ENCODE assay signal across 7 mouse cellular contexts in genomic region chr10:81495616-81496263, GRCm38 (mm10). TPM values are rescaled to one million over a fixed set of nuclear protein-coding genes. Genes with fewer than 3 reads are reported as not detected.
A peak's percentile ranks its signal among the peaks of the same experiment; 100 is the strongest.
DNase-seq lines count a peak whose midpoint lies in the region; ATAC-seq and TF ChIP-seq lines count a peak whose summit lies in the region.

No protein-coding gene starts in this region.

- H3K4me1 ChIP-seq in kidney, postnatal 0 days (replicated peaks; ENCODE audit: insufficient read depth, low read length) = peaks cover 10% of the 10 kb centered on the region; the same call in 1 of the 2 replicates
- no peaks in the 10 kb centered on the region; the same call in 1 of the 2 replicates for H3K4me1 ChIP-seq in bone marrow, adult 2 months (ENCODE audit: control insufficient read depth, insufficient read depth, low read length)
- peaks cover 8% of the 10 kb centered on the region for H3K4me1 ChIP-seq in forebrain, embryonic 11.5 days (replicated peaks; ENCODE audit: control insufficient read depth, insufficient read depth, low read length)
- H3K4me1 ChIP-seq in liver, embryonic 13.5 days (replicated peaks) = peaks cover 60% of the 10 kb centered on the region

- H3K9me3 ChIP-seq in kidney, postnatal 0 days (replicated peaks; ENCODE audit: low read length) = no peaks in the 10 kb centered on the region
- no peaks in the 10 kb centered on the region for H3K9me3 ChIP-seq in forebrain, embryonic 11.5 days (ENCODE audit: control insufficient read depth, low read length)
- no peaks in the 10 kb centered on the region for H3K9me3 ChIP-seq in liver, embryonic 13.5 days (replicated peaks)

- peak overlapping the region; percentile 83 for H3K9ac ChIP-seq in kidney, postnatal 0 days (ENCODE audit: low read depth, low read length)
- peak overlapping the region; percentile 71 for H3K9ac ChIP-seq in forebrain, embryonic 11.5 days (ENCODE audit: low read length)
- peak overlapping the region; percentile 93 for H3K9ac ChIP-seq in liver, embryonic 13.5 days

- H3K36me3 ChIP-seq in kidney, postnatal 0 days (ENCODE audit: insufficient read depth, low read length) = peaks cover 18% of the 10 kb centered on the region
- H3K36me3 ChIP-seq in forebrain, embryonic 11.5 days (ENCODE audit: control insufficient read depth, insufficient read depth, low read length) = peaks cover 2% of the 10 kb centered on the region
- peaks cover 35% of the 10 kb centered on the region for H3K36me3 ChIP-seq in liver, embryonic 13.5 days

- peak overlapping the region; percentile 75 for H3K4me3 ChIP-seq in kidney, postnatal 0 days (replicated peaks; ENCODE audit: low read depth, low read length)
- H3K4me3 ChIP-seq in bone marrow, adult 2 months (replicated peaks; ENCODE audit: control insufficient read depth, low read depth, low read length) = peak overlapping the region; percentile 84
- peak overlapping the region; percentile 84 for H3K4me3 ChIP-seq in forebrain, embryonic 11.5 days (ENCODE audit: low read depth, low read length)
- peak overlapping the region; percentile 88 for H3K4me3 ChIP-seq in liver, embryonic 13.5 days (replicated peaks)

- H3K27ac ChIP-seq in kidney, postnatal 0 days = peak overlapping the region; percentile 61; the same call in 1 of the 2 replicates
- H3K27ac ChIP-seq in bone marrow, adult 2 months (ENCODE audit: control insufficient read depth, insufficient read depth, low read depth, low read length, poor library complexity) = peak overlapping the region; percentile 55
- H3K27ac ChIP-seq in forebrain, embryonic 11.5 days (ENCODE audit: low read depth, low read length) = no peak overlapping the region
- H3K27ac ChIP-seq in liver, embryonic 13.5 days = peak overlapping the region; percentile 74

- peak; percentile 14 for ATAC-seq in kidney, postnatal 0 days (replicated peaks; ENCODE audit: low FRiP score, low read depth)
- peak; percentile 34 for ATAC-seq in forebrain, embryonic 11.5 days (replicated peaks; ENCODE audit: low FRiP score)
- ATAC-seq in liver, embryonic 13.5 days (ENCODE audit: low read depth) = peak; percentile 13

- H3K4me2 ChIP-seq in kidney, postnatal 0 days (ENCODE audit: low read length) = peak overlapping the region; percentile 93
- peak overlapping the region; percentile 83 for H3K4me2 ChIP-seq in forebrain, embryonic 11.5 days (ENCODE audit: low read depth, low read length, severe bottlenecking)
- H3K4me2 ChIP-seq in liver, embryonic 13.5 days = peak overlapping the region; percentile 98

- TF ChIP-seq CTCF in kidney, postnatal 0 days (IDR thresholded peaks at IDR 0.05; ENCODE audit: low read depth) = no peak
- no peak for TF ChIP-seq CTCF in bone marrow, adult 2 months (IDR thresholded peaks at IDR 0.05; ENCODE audit: control insufficient read depth, insufficient read depth, low read length)

- peak; percentile 46 for DNase-seq in kidney, postnatal 0 days (ENCODE audit: low spot score)
- DNase-seq in kidney, postnatal 10 days = no peak
- DNase-seq in forebrain, embryonic 11.5 days (ENCODE audit: low spot score) = peak; percentile 52
- no peak for DNase-seq in liver, embryonic 13.5 days
- DNase-seq in thymus, postnatal 0 days (ENCODE audit: low spot score) = no peak
- no peak for DNase-seq in adrenal gland, postnatal 25 days

- H3K27me3 ChIP-seq in kidney, postnatal 0 days (ENCODE audit: insufficient read depth, low read length) = no peaks in the 10 kb centered on the region
- H3K27me3 ChIP-seq in forebrain, embryonic 11.5 days (ENCODE audit: control insufficient read depth, insufficient read depth, low read length) = no peaks in the 10 kb centered on the region
- H3K27me3 ChIP-seq in liver, embryonic 13.5 days = no peaks in the 10 kb centered on the region

- TF ChIP-seq POLR2A in bone marrow, adult 2 months (IDR thresholded peaks at IDR 0.05; ENCODE audit: borderline replicate concordance, control insufficient read depth, low read depth, low read length) = no peak

- WGBS in kidney, postnatal 0 days = 1% methylated on average over 39 of the region's 41 CpGs
- WGBS in bone marrow, adult 2 months = 1% methylated on average over 41 of the region's 41 CpGs
- 1% methylated on average over 41 of the region's 41 CpGs for WGBS in forebrain, embryonic 11.5 days
- WGBS in liver, embryonic 13.5 days (ENCODE audit: insufficient replicate concordance) = under 1% methylated on average over 41 of the region's 41 CpGs

RNA-seq across cellular contexts. Expression of gene Ncln, which starts 0.5 kb away (rescaled TPM):
- 56.1 and 63.3 TPM in 2 replicates for polyA plus RNA-seq in kidney, postnatal 0 days (2015; fragmentation: Nextera tagmentation; extraction: Ambion mirVana)
- polyA plus RNA-seq in bone marrow, adult 2 months (2011; ENCODE audit: insufficient read depth, insufficient read length, low replicate concordance, missing spikeins) = 30.2 and 61.0 TPM in 2 replicates
- 71.8 and 72.3 TPM in 2 replicates for polyA plus RNA-seq in forebrain, embryonic 11.5 days (2014; fragmentation: Nextera tagmentation; extraction: Ambion mirVana)
- polyA plus RNA-seq in liver, embryonic 13.5 days (2015; fragmentation: Nextera tagmentation; extraction: Ambion mirVana) = 41.5 TPM in 2 replicates
- 39.4 and 45.5 TPM in 2 replicates for polyA plus RNA-seq in thymus, postnatal 0 days (2015; fragmentation: Nextera tagmentation; extraction: Ambion mirVana)
- 120 and 128 TPM in 2 replicates for total RNA-seq in adrenal gland, postnatal 25 days (2021)

RNA-seq across cellular contexts. Expression of gene S1pr4, which starts 4.2 kb away (rescaled TPM):
- 1.7 and 1.8 TPM in 2 replicates for polyA plus RNA-seq in kidney, postnatal 0 days (2015; fragmentation: Nextera tagmentation; extraction: Ambion mirVana)
- 7.6 and 15.8 TPM in 2 replicates for polyA plus RNA-seq in bone marrow, adult 2 months (2011; ENCODE audit: insufficient read depth, insufficient read length, low replicate concordance, missing spikeins)
- 0.36 and 0.68 TPM in 2 replicates for polyA plus RNA-seq in forebrain, embryonic 11.5 days (2014; fragmentation: Nextera tagmentation; extraction: Ambion mirVana)
- 2.3 and 2.4 TPM in 2 replicates for polyA plus RNA-seq in liver, embryonic 13.5 days (2015; fragmentation: Nextera tagmentation; extraction: Ambion mirVana)
- polyA plus RNA-seq in thymus, postnatal 0 days (2015; fragmentation: Nextera tagmentation; extraction: Ambion mirVana) = 22.2 and 25.6 TPM in 2 replicates
- total RNA-seq in adrenal gland, postnatal 25 days (2021) = 0.85 and 1.4 TPM in 2 replicates

RNA-seq across cellular contexts. Expression of gene Celf5, which starts 13.2 kb away (rescaled TPM):
- 0.30 and 0.47 TPM in 2 replicates for polyA plus RNA-seq in kidney, postnatal 0 days (2015; fragmentation: Nextera tagmentation; extraction: Ambion mirVana)
- polyA plus RNA-seq in bone marrow, adult 2 months (2011; ENCODE audit: insufficient read depth, insufficient read length, low replicate concordance, missing spikeins) = 0.72 TPM in 1 of 2 replicates, not detected in the other
- polyA plus RNA-seq in forebrain, embryonic 11.5 days (2014; fragmentation: Nextera tagmentation; extraction: Ambion mirVana) = 9.7 and 19.6 TPM in 2 replicates
- polyA plus RNA-seq in liver, embryonic 13.5 days (2015; fragmentation: Nextera tagmentation; extraction: Ambion mirVana) = 0.13 and 0.15 TPM in 2 replicates
- 0.04 and 0.25 TPM in 2 replicates for polyA plus RNA-seq in thymus, postnatal 0 days (2015; fragmentation: Nextera tagmentation; extraction: Ambion mirVana)
- 0.43 and 1.2 TPM in 2 replicates for total RNA-seq in adrenal gland, postnatal 25 days (2021)

RNA-seq across cellular contexts. Expression of gene Gna15, which starts 28.3 kb away (rescaled TPM):
- polyA plus RNA-seq in kidney, postnatal 0 days (2015; fragmentation: Nextera tagmentation; extraction: Ambion mirVana) = 0.80 and 0.92 TPM in 2 replicates
- 5.4 and 9.4 TPM in 2 replicates for polyA plus RNA-seq in bone marrow, adult 2 months (2011; ENCODE audit: insufficient read depth, insufficient read length, low replicate concordance, missing spikeins)
- 0.45 and 0.68 TPM in 2 replicates for polyA plus RNA-seq in forebrain, embryonic 11.5 days (2014; fragmentation: Nextera tagmentation; extraction: Ambion mirVana)
- 7.2 and 7.5 TPM in 2 replicates for polyA plus RNA-seq in liver, embryonic 13.5 days (2015; fragmentation: Nextera tagmentation; extraction: Ambion mirVana)
- polyA plus RNA-seq in thymus, postnatal 0 days (2015; fragmentation: Nextera tagmentation; extraction: Ambion mirVana) = 3.5 TPM in 2 replicates
- total RNA-seq in adrenal gland, postnatal 25 days (2021) = 0.61 TPM in 1 of 2 replicates, not detected in the other

RNA-seq across cellular contexts. Expression of gene Nfic, which starts 40.3 kb away (rescaled TPM):
- polyA plus RNA-seq in kidney, postnatal 0 days (2015; fragmentation: Nextera tagmentation; extraction: Ambion mirVana) = 62.3 and 72.5 TPM in 2 replicates
- 5.1 and 14.5 TPM in 2 replicates for polyA plus RNA-seq in bone marrow, adult 2 months (2011; ENCODE audit: insufficient read depth, insufficient read length, low replicate concordance, missing spikeins)
- 10.5 and 10.8 TPM in 2 replicates for polyA plus RNA-seq in forebrain, embryonic 11.5 days (2014; fragmentation: Nextera tagmentation; extraction: Ambion mirVana)
- 9.8 and 9.9 TPM in 2 replicates for polyA plus RNA-seq in liver, embryonic 13.5 days (2015; fragmentation: Nextera tagmentation; extraction: Ambion mirVana)
- 21.5 and 21.9 TPM in 2 replicates for polyA plus RNA-seq in thymus, postnatal 0 days (2015; fragmentation: Nextera tagmentation; extraction: Ambion mirVana)
- total RNA-seq in adrenal gland, postnatal 25 days (2021) = 100 and 129 TPM in 2 replicates

Comparison
In these comparisons a context has a peak if more than half of its experiments do, and no peak if none do; other contexts are left out.
1. DNase-seq: peak in kidney, postnatal 0 days (single experiment) and forebrain, embryonic 11.5 days (single experiment); none in kidney, postnatal 10 days (single experiment), liver, embryonic 13.5 days (single experiment), thymus, postnatal 0 days (single experiment) and adrenal gland, postnatal 25 days (single experiment).
2. Peak in every context shown above with its lines, with median percentiles within 50 percentile points of each other: ATAC-seq, H3K4me2 ChIP-seq, H3K4me3 ChIP-seq and H3K9ac ChIP-seq.